ENCODE assay signal across 8 mouse cellular contexts in genomic region chr5:114618851-114619250, GRCm38 (mm10). TPM values are rescaled to one million over a fixed set of nuclear protein-coding genes. Genes with fewer than 3 reads are reported as not detected.
DNase-seq lines count a peak whose midpoint lies in the region; ATAC-seq and TF ChIP-seq lines count a peak whose summit lies in the region.

No protein-coding gene starts in this region.

- H3K27ac ChIP-seq in liver, embryonic 12.5 days, result no peak overlapping the region
- no peak overlapping the region for H3K27ac ChIP-seq in lung, embryonic 14.5 days (ENCODE audit: low read depth)
- H3K27ac ChIP-seq in small intestine, adult 2 months (ENCODE audit: insufficient read depth, low read depth, low read length), result no peak overlapping the region

- no peaks in the 10 kb centered on the region for H3K9me3 ChIP-seq in liver, embryonic 12.5 days (replicated peaks)
- no peaks in the 10 kb centered on the region for H3K9me3 ChIP-seq in lung, embryonic 14.5 days (ENCODE audit: low read depth, low read length)

- H3K4me2 ChIP-seq in liver, embryonic 12.5 days, result no peak overlapping the region
- no peak overlapping the region for H3K4me2 ChIP-seq in lung, embryonic 14.5 days

- no peak overlapping the region for H3K4me3 ChIP-seq in liver, embryonic 12.5 days
- no peak overlapping the region for H3K4me3 ChIP-seq in lung, embryonic 14.5 days (ENCODE audit: low read depth, low read length)
- no peak overlapping the region for H3K4me3 ChIP-seq in small intestine, adult 2 months (ENCODE audit: low read depth, low read length)

- peaks cover 30% of the 10 kb centered on the region for H3K27me3 ChIP-seq in liver, embryonic 12.5 days (replicated peaks)
- H3K27me3 ChIP-seq in lung, embryonic 14.5 days (ENCODE audit: insufficient read depth, low read length), result no peaks in the 10 kb centered on the region
- no peaks in the 10 kb centered on the region for H3K27me3 ChIP-seq in small intestine, adult 2 months (ENCODE audit: control insufficient read depth, insufficient read depth, low read length)

- TF ChIP-seq CTCF in lung, embryonic 14.5 days (IDR thresholded peaks at IDR 0.05; ENCODE audit: low read depth), result peak; percentile 94
- peak; percentile 83; the same call in 1 of the 2 replicates for TF ChIP-seq CTCF in small intestine, adult 2 months (IDR thresholded peaks at IDR 0.05; ENCODE audit: extremely low read depth, insufficient read length, insufficient replicate concordance, low read depth, low read length)

- no peak for ATAC-seq in liver, embryonic 12.5 days
- ATAC-seq in common myeloid progenitor, adult 5-6 weeks (replicated peaks; ENCODE audit: low read depth, poor library complexity, severe bottlenecking), result peak; percentile 53; the same call in 1 of the 2 replicates
- ATAC-seq in lung, embryonic 14.5 days (ENCODE audit: insufficient read depth), result no peak
- ATAC-seq in erythroblast, adult 5-6 weeks (replicated peaks; ENCODE audit: low FRiP score, poor library complexity, severe bottlenecking), result no peak; the same call in 1 of the 2 replicates

- DNase-seq in liver, result peak; percentile 82
- DNase-seq in ZHBTc4 (ENCODE audit: low read depth, low spot score), result peak; percentile 90
- peak; percentile 91 for DNase-seq in kidney, postnatal 10 days
- DNase-seq in lung, embryonic 14.5 days, result peak; percentile 94

- no peak for TF ChIP-seq POLR2A in small intestine, adult 2 months (IDR thresholded peaks at IDR 0.05; ENCODE audit: low read depth, low read length)

- peaks cover 31% of the 10 kb centered on the region for H3K4me1 ChIP-seq in liver, embryonic 12.5 days
- H3K4me1 ChIP-seq in lung, embryonic 14.5 days (ENCODE audit: insufficient read depth), result no peaks in the 10 kb centered on the region
- peaks cover 1% of the 10 kb centered on the region; the same call in 1 of the 2 replicates for H3K4me1 ChIP-seq in small intestine, adult 2 months (ENCODE audit: control insufficient read depth, insufficient read depth, insufficient read length, low read length)

- 12% methylated on average over 8 of the region's 8 CpGs for WGBS in liver, embryonic 12.5 days (ENCODE audit: insufficient replicate concordance)
- 22% methylated on average over 8 of the region's 8 CpGs for WGBS in lung, embryonic 14.5 days
- WGBS in small intestine, adult 2 months, result 14% methylated on average over 8 of the region's 8 CpGs

- H3K36me3 ChIP-seq in liver, embryonic 12.5 days, result no peaks in the 10 kb centered on the region
- no peaks in the 10 kb centered on the region for H3K36me3 ChIP-seq in lung, embryonic 14.5 days (ENCODE audit: insufficient read depth)
- no peaks in the 10 kb centered on the region for H3K36me3 ChIP-seq in small intestine, adult 2 months (ENCODE audit: control insufficient read depth, insufficient read depth, low read length)

- no peak overlapping the region for H3K9ac ChIP-seq in liver, embryonic 12.5 days
- H3K9ac ChIP-seq in lung, embryonic 14.5 days, result no peak overlapping the region

RNA-seq across cellular contexts. Expression of gene Trpv4, which starts 39.4 kb away (rescaled TPM):
- polyA plus RNA-seq in liver, embryonic 12.5 days (2016; fragmentation: Nextera tagmentation; extraction: Ambion mirVana), result 0.19 and 0.29 TPM in 2 replicates
- 0.19 and 1.1 TPM in 2 replicates for total RNA-seq in common myeloid progenitor, adult 5-6 weeks (2017)
- 1.0 and 1.6 TPM in 2 replicates for polyA plus RNA-seq in lung, embryonic 14.5 days (2014; fragmentation: Nextera tagmentation; extraction: Ambion mirVana)
- 2.4 and 2.9 TPM in 2 replicates for polyA plus RNA-seq in small intestine, adult 2 months (2012; rRNA removed)
- 0.42 TPM in 1 of 2 replicates, not detected in the other for total RNA-seq in erythroblast, adult 5-6 weeks (2015; ENCODE audit: low replicate concordance)
- not detected in 2 replicates for total RNA-seq in erythroblast, adult 5-6 weeks (2017; ENCODE audit: low replicate concordance)

RNA-seq across cellular contexts. Expression of gene Fam222a, which starts 51.0 kb away (rescaled TPM):
- polyA plus RNA-seq in liver, embryonic 12.5 days (2016; fragmentation: Nextera tagmentation; extraction: Ambion mirVana), result 1.3 and 1.4 TPM in 2 replicates
- 0.18 TPM in 1 of 2 replicates, not detected in the other for total RNA-seq in common myeloid progenitor, adult 5-6 weeks (2017)
- 2.3 and 2.5 TPM in 2 replicates for polyA plus RNA-seq in lung, embryonic 14.5 days (2014; fragmentation: Nextera tagmentation; extraction: Ambion mirVana)
- 2.8 and 5.3 TPM in 2 replicates for polyA plus RNA-seq in small intestine, adult 2 months (2012; rRNA removed)
- total RNA-seq in erythroblast, adult 5-6 weeks (2015; ENCODE audit: low replicate concordance), result 1.2 TPM in 1 of 2 replicates, not detected in the other
- total RNA-seq in erythroblast, adult 5-6 weeks (2017; ENCODE audit: low replicate concordance), result not detected in 2 replicates
